Mouse (Mus musculus): ENCODE data around the gene Pde4d.

The Pde4d gene

GRCm38 (mm10) chr13:109609106-109609804, 1159.5 kb downstream of the Pde4d start:
- DNase-seq = no peak

- peak; percentile 47 for DNase-seq
Measured at GRCm38 (mm10) chr13:109609805-109610187, 1160.0 kb downstream of the Pde4d start.

GRCm38 (mm10) chr13:109610772-109611171, 1161.0 kb downstream of the Pde4d start:
- no peak for DNase-seq

- no peak for DNase-seq
Measured at GRCm38 (mm10) chr13:109615213-109615784, 1165.6 kb downstream of the Pde4d start.

GRCm38 (mm10) chr13:109615785-109616281, 1166.1 kb downstream of the Pde4d start:
- no peak for DNase-seq

GRCm38 (mm10) chr13:109619158-109619657, 1169.5 kb downstream of the Pde4d start:
- no peak for DNase-seq

- DNase-seq = no peak
Measured at GRCm38 (mm10) chr13:109622207-109622606, 1172.5 kb downstream of the Pde4d start.

- DNase-seq = no peak
Measured at GRCm38 (mm10) chr13:109623201-109623600, 1173.5 kb downstream of the Pde4d start.

- DNase-seq = no peak
Measured at GRCm38 (mm10) chr13:109624772-109625349, 1175.1 kb downstream of the Pde4d start.

- no peak for DNase-seq
Measured at GRCm38 (mm10) chr13:109625466-109626129, 1175.8 kb downstream of the Pde4d start.

- no peak for DNase-seq
Measured at GRCm38 (mm10) chr13:109627265-109627664, 1177.5 kb downstream of the Pde4d start.

GRCm38 (mm10) chr13:109628606-109629005, 1178.9 kb downstream of the Pde4d start:
- no peak for DNase-seq

GRCm38 (mm10) chr13:109629216-109629615, 1179.5 kb downstream of the Pde4d start:
- DNase-seq = no peak

GRCm38 (mm10) chr13:109631399-109632026, 1181.8 kb downstream of the Pde4d start:
- DNase-seq = no peak

- peak; percentile 14 for DNase-seq
Measured at GRCm38 (mm10) chr13:109632387-109633036, 1182.8 kb downstream of the Pde4d start.

GRCm38 (mm10) chr13:109633037-109633418, 1183.3 kb downstream of the Pde4d start:
- DNase-seq = no peak

- DNase-seq = no peak
Measured at GRCm38 (mm10) chr13:109635901-109636520, 1186.3 kb downstream of the Pde4d start.

- no peak for DNase-seq
Measured at GRCm38 (mm10) chr13:109638273-109638672, 1188.5 kb downstream of the Pde4d start.

- DNase-seq = no peak
Measured at GRCm38 (mm10) chr13:109639286-109639685, 1189.5 kb downstream of the Pde4d start.

- no peak for DNase-seq
Measured at GRCm38 (mm10) chr13:109641562-109641961, 1191.8 kb downstream of the Pde4d start.

- no peak for DNase-seq
Measured at GRCm38 (mm10) chr13:109643419-109643818, 1193.7 kb downstream of the Pde4d start.

GRCm38 (mm10) chr13:109644086-109644485, 1194.3 kb downstream of the Pde4d start:
- DNase-seq = no peak
